Mouse (Mus musculus): ENCODE measurements around the gene Prl2c3. TPM values are rescaled to one million over a fixed set of nuclear protein-coding genes. Genes with fewer than 3 reads are reported as not detected.
"Not testable (repeated sequence)": the region's sequence is repeated elsewhere in the genome, so short reads cannot be mapped to it uniquely, and the experiment has no call there.

Gene Prl2c3
- polyA plus RNA-seq, 1 experiment from 2014 or later, result not detected

GRCm38 (mm10) chr13:12809591-12809990 lies 9.7 kb upstream of the Prl2c3 start:
- Histone ChIP-seq H3K9ac (ENCODE audit: low read depth, low read length) (no peak overlapping the region), H3K36me3 (ENCODE audit: control insufficient read depth, insufficient read depth, low read length) (no peaks in the 10 kb centered on the region), H3K4me2 (ENCODE audit: low read depth, low read length) (no peak overlapping the region), H3K27me3 (replicated peaks; ENCODE audit: control insufficient read depth, insufficient read depth, low read length) (no peaks in the 10 kb centered on the region), H3K4me1 (ENCODE audit: control insufficient read depth, insufficient read depth, low read length) (no peaks in the 10 kb centered on the region), H3K4me3 (ENCODE audit: low read depth, low read length) (no peak overlapping the region), H3K9me3 (ENCODE audit: control insufficient read depth, low read length) (peaks cover 13% of the 10 kb centered on the region; the same call in 1 of the 2 replicates), H3K27ac (replicated peaks; ENCODE audit: low read depth, low read length) (no peak overlapping the region)
- no peak for DNase-seq (ENCODE audit: low spot score)
- ATAC-seq (ENCODE audit: low read depth), result no peak
- WGBS, result 55% methylated on average over 2 of the region's 2 CpGs

GRCm38 (mm10) chr13:12808793-12809512 lies 9.1 kb upstream of the Prl2c3 start:
- H3K27me3 ChIP-seq (replicated peaks; ENCODE audit: control insufficient read depth, insufficient read depth, low read length); H3K36me3 ChIP-seq (ENCODE audit: control insufficient read depth, insufficient read depth, low read length); H3K4me3 ChIP-seq (ENCODE audit: low read depth, low read length); H3K9ac ChIP-seq (ENCODE audit: low read depth, low read length); H3K4me1 ChIP-seq (ENCODE audit: control insufficient read depth, insufficient read depth, low read length); H3K4me2 ChIP-seq (ENCODE audit: low read depth, low read length); ATAC-seq (ENCODE audit: low read depth); DNase-seq (ENCODE audit: low spot score); H3K27ac ChIP-seq (replicated peaks; ENCODE audit: low read depth, low read length): not testable (repeated sequence)
- peaks cover 13% of the 10 kb centered on the region; the same call in 1 of the 2 replicates for H3K9me3 ChIP-seq (ENCODE audit: control insufficient read depth, low read length)
- WGBS, result 71% methylated on average over 3 of the region's 3 CpGs

- not testable (repeated sequence) for H3K36me3 ChIP-seq (ENCODE audit: control insufficient read depth, insufficient read depth, low read length); H3K4me2 ChIP-seq (ENCODE audit: low read depth, low read length); H3K4me3 ChIP-seq (ENCODE audit: low read depth, low read length); H3K27me3 ChIP-seq (replicated peaks; ENCODE audit: control insufficient read depth, insufficient read depth, low read length); H3K9ac ChIP-seq (ENCODE audit: low read depth, low read length); H3K27ac ChIP-seq (replicated peaks; ENCODE audit: low read depth, low read length); ATAC-seq (ENCODE audit: low read depth); DNase-seq (ENCODE audit: low spot score); H3K4me1 ChIP-seq (ENCODE audit: control insufficient read depth, insufficient read depth, low read length)
- peaks cover 13% of the 10 kb centered on the region; the same call in 1 of the 2 replicates for H3K9me3 ChIP-seq (ENCODE audit: control insufficient read depth, low read length)
- WGBS, result 54% methylated on average over 3 of the region's 4 CpGs
These were observed 6.6 kb upstream of the Prl2c3 start for GRCm38 (mm10) chr13:12806496-12806895.

- H3K4me2 ChIP-seq (ENCODE audit: low read depth, low read length); ATAC-seq (ENCODE audit: low read depth); H3K27ac ChIP-seq (replicated peaks; ENCODE audit: low read depth, low read length); H3K27me3 ChIP-seq (replicated peaks; ENCODE audit: control insufficient read depth, insufficient read depth, low read length); H3K36me3 ChIP-seq (ENCODE audit: control insufficient read depth, insufficient read depth, low read length); H3K4me1 ChIP-seq (ENCODE audit: control insufficient read depth, insufficient read depth, low read length); H3K9me3 ChIP-seq (ENCODE audit: control insufficient read depth, low read length); H3K9ac ChIP-seq (ENCODE audit: low read depth, low read length); DNase-seq (ENCODE audit: low spot score); H3K4me3 ChIP-seq (ENCODE audit: low read depth, low read length): not testable (repeated sequence)
- WGBS, result 75% methylated on average over 6 of the region's 6 CpGs
These were observed 30.3 kb downstream of the Prl2c3 start for GRCm38 (mm10) chr13:12769442-12770091.

Other genes with a start within 250 kb of the Prl2c3 start
- 5.3 and 6.4 TPM in 2 replicates for gene Ero1lb, start 234.2 kb downstream of the Prl2c3 start, polyA plus RNA-seq (2014; fragmentation: Nextera tagmentation; extraction: Ambion mirVana)
- not detected in 2 replicates for gene Prl2c2, start 205.3 kb upstream of the Prl2c3 start, polyA plus RNA-seq (2014; fragmentation: Nextera tagmentation; extraction: Ambion mirVana)

Data from embryonic facial prominence, embryonic 14.5 days (tissue).